Mouse (Mus musculus): ENCODE data around the gene Mecp2. TPM values are rescaled to one million over a fixed set of nuclear protein-coding genes. Genes with fewer than 3 reads are reported as not detected.
A peak's percentile ranks its signal among the peaks of the same experiment; 100 is the strongest.

Gene Mecp2
- polyA plus RNA-seq, 1 experiment from 2014 or later, result 10.8 TPM

DNA sequence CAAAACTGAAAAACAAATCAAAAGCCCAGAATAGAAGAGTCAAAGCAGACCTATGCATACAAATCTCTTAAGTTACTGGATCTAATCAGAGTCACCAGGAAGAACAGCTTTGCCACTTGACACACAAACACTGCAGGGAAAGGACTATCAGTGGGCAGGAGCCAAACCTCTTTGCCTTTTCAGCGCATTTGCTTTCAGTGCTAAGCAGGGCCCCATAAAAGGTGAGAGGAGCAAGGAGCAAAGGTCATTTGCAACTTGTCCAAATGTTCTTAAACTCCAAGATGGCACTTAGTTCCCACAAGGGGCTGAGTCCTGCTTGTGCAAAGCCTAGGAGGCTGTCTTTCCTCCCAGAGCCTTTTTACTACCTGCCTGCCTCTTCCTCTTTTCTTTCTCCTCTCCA, 105.2 kb downstream of the Mecp2 start:
- H3K9ac ChIP-seq (ENCODE audit: low read depth, low read length), result no peak overlapping the region
- H3K27ac ChIP-seq (ENCODE audit: low read depth, low read length), result no peak overlapping the region
- no peaks in the 10 kb centered on the region; the same call in 1 of the 2 replicates for H3K27me3 ChIP-seq (replicated peaks; ENCODE audit: control insufficient read depth, insufficient read depth, low read length)
- H3K4me1 ChIP-seq (ENCODE audit: control insufficient read depth, insufficient read depth, low read depth, low read length), result no peaks in the 10 kb centered on the region
- 61% methylated on average over 1 of the region's 1 CpGs for WGBS
- no peak overlapping the region for H3K4me2 ChIP-seq (ENCODE audit: low read length)
- peaks cover under 1% of the 10 kb centered on the region; the same call in 1 of the 2 replicates for H3K36me3 ChIP-seq (ENCODE audit: control insufficient read depth, insufficient read depth, low read length)
- ATAC-seq, result no peak
- no peaks in the 10 kb centered on the region for H3K9me3 ChIP-seq (ENCODE audit: control insufficient read depth, low read length)
- H3K4me3 ChIP-seq (ENCODE audit: low read length), result no peak overlapping the region

- H3K9ac ChIP-seq (ENCODE audit: low read depth, low read length), result peak within 1 kb of the TSS; percentile 81
- H3K27me3 ChIP-seq (replicated peaks; ENCODE audit: control insufficient read depth, insufficient read depth, low read length), result no peaks in the 10 kb centered on the region
- WGBS, result 12% methylated on average over 58 of the region's 72 CpGs
- peaks cover 4% of the 10 kb centered on the region for H3K4me1 ChIP-seq (ENCODE audit: control insufficient read depth, insufficient read depth, low read depth, low read length)
- ATAC-seq, result peak; percentile 91
- H3K9me3 ChIP-seq (ENCODE audit: control insufficient read depth, low read length), result no peaks in the 10 kb centered on the region
- H3K4me3 ChIP-seq (ENCODE audit: low read length), result peak within 1 kb of the TSS; percentile 61
- H3K36me3 ChIP-seq (ENCODE audit: control insufficient read depth, insufficient read depth, low read length), result 0 out of 2 replicates have a peak, but pooled peaks cover 2% of the 10 kb centered on the region
- H3K4me2 ChIP-seq (ENCODE audit: low read length), result peak within 1 kb of the TSS; percentile 65
- peak within 1 kb of the TSS; percentile 82 for H3K27ac ChIP-seq (ENCODE audit: low read depth, low read length)
Measured at GRCm38 (mm10) chrX:74023188-74024049, 111.7 kb downstream of the Mecp2 start, which contains the start of gene Irak1. TSS of gene Irak1 (minus strand) at chrX:74023918.

GRCm38 (mm10) chrX:74022795-74023187, 112.4 kb downstream of the Mecp2 start:
- whole genome bisulfite sequencing, result 23% methylated on average over 6 of the region's 6 CpGs
- no peak for ATAC-seq
- H3K27ac ChIP-seq (ENCODE audit: low read depth, low read length), result no peak overlapping the region; the same call in 1 of the 2 replicates
- H3K27me3 ChIP-seq (replicated peaks; ENCODE audit: control insufficient read depth, insufficient read depth, low read length), result no peaks in the 10 kb centered on the region
- 0 out of 2 replicates have a peak, but pooled peaks cover 2% of the 10 kb centered on the region for H3K36me3 ChIP-seq (ENCODE audit: control insufficient read depth, insufficient read depth, low read length)
- no peaks in the 10 kb centered on the region for H3K9me3 ChIP-seq (ENCODE audit: control insufficient read depth, low read length)
- peak overlapping the region; percentile 81 for H3K9ac ChIP-seq (ENCODE audit: low read depth, low read length)
- peak overlapping the region; percentile 61 for H3K4me3 ChIP-seq (ENCODE audit: low read length)
- peak overlapping the region; percentile 65 for H3K4me2 ChIP-seq (ENCODE audit: low read length)
- peaks cover 4% of the 10 kb centered on the region for H3K4me1 ChIP-seq (ENCODE audit: control insufficient read depth, insufficient read depth, low read depth, low read length)

DNA sequence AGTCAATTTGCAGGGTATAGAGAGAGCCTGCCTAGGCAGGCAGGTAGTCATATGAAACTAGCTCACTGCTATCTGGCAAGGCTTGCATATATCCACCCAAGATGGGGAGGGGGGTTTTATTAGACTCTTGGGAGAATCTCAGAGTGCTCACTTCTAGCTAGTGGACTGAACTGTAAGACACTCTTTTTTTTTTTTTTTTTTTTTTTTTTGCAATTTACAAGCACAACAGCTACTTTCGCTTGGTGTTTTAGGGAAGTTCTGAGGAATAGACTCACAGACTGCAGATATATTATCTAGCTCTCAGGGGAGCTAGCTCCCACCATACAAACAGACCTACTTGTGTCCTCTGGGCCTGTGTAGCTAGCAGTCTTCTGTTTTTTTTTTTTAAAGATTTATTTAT, 120.6 kb downstream of the Mecp2 start:
- 0 out of 2 replicates have a peak, but pooled peaks cover 1% of the 10 kb centered on the region for H3K36me3 ChIP-seq (ENCODE audit: control insufficient read depth, insufficient read depth, low read length)
- no peak overlapping the region for H3K4me2 ChIP-seq (ENCODE audit: low read length)
- H3K27me3 ChIP-seq (replicated peaks; ENCODE audit: control insufficient read depth, insufficient read depth, low read length), result no peaks in the 10 kb centered on the region
- no peaks in the 10 kb centered on the region for H3K4me1 ChIP-seq (ENCODE audit: control insufficient read depth, insufficient read depth, low read depth, low read length)
- no peaks in the 10 kb centered on the region for H3K9me3 ChIP-seq (ENCODE audit: control insufficient read depth, low read length)
- H3K4me3 ChIP-seq (ENCODE audit: low read length), result no peak overlapping the region
- no peak for ATAC-seq
- H3K9ac ChIP-seq (ENCODE audit: low read depth, low read length), result no peak overlapping the region
- 100% methylated on average over 1 of the region's 1 CpGs for WGBS
- H3K27ac ChIP-seq (ENCODE audit: low read depth, low read length), result no peak overlapping the region

GRCm38 (mm10) chrX:74008063-74008462, 127.1 kb downstream of the Mecp2 start:
- Histone ChIP-seq H3K27ac (ENCODE audit: low read depth, low read length) (no peak overlapping the region), H3K36me3 (ENCODE audit: control insufficient read depth, insufficient read depth, low read length) (no peaks in the 10 kb centered on the region), H3K9ac (ENCODE audit: low read depth, low read length) (no peak overlapping the region), H3K9me3 (ENCODE audit: control insufficient read depth, low read length) (no peaks in the 10 kb centered on the region), H3K4me3 (ENCODE audit: low read length) (no peak overlapping the region), H3K4me2 (ENCODE audit: low read length) (no peak overlapping the region), H3K27me3 (replicated peaks; ENCODE audit: control insufficient read depth, insufficient read depth, low read length) (no peaks in the 10 kb centered on the region), H3K4me1 (ENCODE audit: control insufficient read depth, insufficient read depth, low read depth, low read length) (no peaks in the 10 kb centered on the region)
- WGBS, result 21% methylated on average over 8 of the region's 8 CpGs
- ATAC-seq, result no peak

- H3K27ac ChIP-seq (ENCODE audit: low read depth, low read length), result no peak overlapping the region
- WGBS, result 78% methylated on average over 21 of the region's 21 CpGs
- no peaks in the 10 kb centered on the region for H3K36me3 ChIP-seq (ENCODE audit: control insufficient read depth, insufficient read depth, low read length)
- no peak overlapping the region for H3K9ac ChIP-seq (ENCODE audit: low read depth, low read length)
- H3K4me2 ChIP-seq (ENCODE audit: low read length), result no peak overlapping the region
- peak; percentile 45; the same call in 1 of the 2 replicates for ATAC-seq
- H3K27me3 ChIP-seq (replicated peaks; ENCODE audit: control insufficient read depth, insufficient read depth, low read length), result no peaks in the 10 kb centered on the region
- H3K4me3 ChIP-seq (ENCODE audit: low read length), result no peak overlapping the region
- H3K9me3 ChIP-seq (ENCODE audit: control insufficient read depth, low read length), result no peaks in the 10 kb centered on the region
- no peaks in the 10 kb centered on the region for H3K4me1 ChIP-seq (ENCODE audit: control insufficient read depth, insufficient read depth, low read depth, low read length)
Measured at GRCm38 (mm10) chrX:74006401-74006800, 128.8 kb downstream of the Mecp2 start.

DNA sequence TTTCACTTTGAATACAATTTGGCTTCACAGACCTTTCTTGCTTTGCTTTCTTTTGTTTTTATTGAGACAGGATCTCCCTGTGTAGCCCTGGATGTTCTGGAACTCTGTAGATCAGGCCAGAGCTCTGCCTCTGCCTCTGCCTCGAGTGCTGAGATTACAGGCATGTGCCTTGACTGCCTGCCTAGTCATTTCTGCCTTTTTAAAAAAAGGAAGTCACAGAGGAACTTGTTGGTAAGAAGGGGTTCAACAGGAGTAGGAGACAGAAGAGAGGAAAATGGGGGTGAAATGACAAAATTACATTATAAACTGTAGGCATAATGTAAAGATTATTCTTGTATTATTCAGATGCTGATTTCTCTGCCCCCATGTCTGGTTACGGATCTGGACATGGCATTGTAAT, 131.5 kb downstream of the Mecp2 start:
- H3K9me3 ChIP-seq (ENCODE audit: control insufficient read depth, low read length), result no peaks in the 10 kb centered on the region
- no peaks in the 10 kb centered on the region for H3K27me3 ChIP-seq (replicated peaks; ENCODE audit: control insufficient read depth, insufficient read depth, low read length)
- no peak for ATAC-seq
- no peak overlapping the region for H3K27ac ChIP-seq (ENCODE audit: low read depth, low read length)
- no peak overlapping the region for H3K9ac ChIP-seq (ENCODE audit: low read depth, low read length)
- 0 out of 2 replicates have a peak, but pooled peaks cover 3% of the 10 kb centered on the region for H3K4me1 ChIP-seq (ENCODE audit: control insufficient read depth, insufficient read depth, low read depth, low read length)
- H3K4me2 ChIP-seq (ENCODE audit: low read length), result no peak overlapping the region
- WGBS, result 61% methylated on average over 2 of the region's 2 CpGs
- no peak overlapping the region for H3K4me3 ChIP-seq (ENCODE audit: low read length)
- H3K36me3 ChIP-seq (ENCODE audit: control insufficient read depth, insufficient read depth, low read length), result no peaks in the 10 kb centered on the region

DNA sequence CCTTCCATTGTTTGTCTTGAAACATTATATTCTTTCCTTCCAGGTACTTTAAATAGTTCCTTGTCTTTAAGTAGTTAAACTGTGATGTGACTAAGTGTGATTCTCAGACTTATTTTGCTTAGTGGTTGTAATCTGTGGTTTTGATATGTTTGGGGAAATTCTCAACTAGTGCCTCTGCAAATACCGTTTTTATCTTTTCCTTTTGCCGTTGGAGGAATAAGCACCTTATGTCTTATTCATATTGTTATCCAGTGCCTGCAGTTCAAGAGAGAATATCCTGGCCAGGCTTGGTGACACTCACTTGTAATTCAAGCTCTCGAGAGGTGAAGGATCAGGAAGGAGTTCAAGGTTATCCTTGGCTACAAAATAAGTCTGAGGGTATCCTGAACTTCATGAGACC, 134.1 kb downstream of the Mecp2 start:
- H3K4me2 ChIP-seq (ENCODE audit: low read length), result no peak overlapping the region
- no peaks in the 10 kb centered on the region for H3K9me3 ChIP-seq (ENCODE audit: control insufficient read depth, low read length)

More for the DNA sequence above, 134.1 kb downstream of the Mecp2 start:
- Histone ChIP-seq H3K36me3 (ENCODE audit: control insufficient read depth, insufficient read depth, low read length) (no peaks in the 10 kb centered on the region), H3K9ac (ENCODE audit: low read depth, low read length) (no peak overlapping the region), H3K4me3 (ENCODE audit: low read length) (no peak overlapping the region), H3K4me1 (ENCODE audit: control insufficient read depth, insufficient read depth, low read depth, low read length) (0 out of 2 replicates have a peak, but pooled peaks cover 3% of the 10 kb centered on the region), H3K27me3 (replicated peaks; ENCODE audit: control insufficient read depth, insufficient read depth, low read length) (no peaks in the 10 kb centered on the region), H3K27ac (ENCODE audit: low read depth, low read length) (no peak overlapping the region)
- 91% methylated on average over 3 of the region's 3 CpGs for WGBS
- no peak for ATAC-seq
